Mouse (Mus musculus): ENCODE results near the gene Mtch2.
"Not testable (repeated sequence)": the region's sequence is repeated elsewhere in the genome, so short reads cannot be mapped to it uniquely, and the experiment has no call there.

Gene Mtch2

DNA sequence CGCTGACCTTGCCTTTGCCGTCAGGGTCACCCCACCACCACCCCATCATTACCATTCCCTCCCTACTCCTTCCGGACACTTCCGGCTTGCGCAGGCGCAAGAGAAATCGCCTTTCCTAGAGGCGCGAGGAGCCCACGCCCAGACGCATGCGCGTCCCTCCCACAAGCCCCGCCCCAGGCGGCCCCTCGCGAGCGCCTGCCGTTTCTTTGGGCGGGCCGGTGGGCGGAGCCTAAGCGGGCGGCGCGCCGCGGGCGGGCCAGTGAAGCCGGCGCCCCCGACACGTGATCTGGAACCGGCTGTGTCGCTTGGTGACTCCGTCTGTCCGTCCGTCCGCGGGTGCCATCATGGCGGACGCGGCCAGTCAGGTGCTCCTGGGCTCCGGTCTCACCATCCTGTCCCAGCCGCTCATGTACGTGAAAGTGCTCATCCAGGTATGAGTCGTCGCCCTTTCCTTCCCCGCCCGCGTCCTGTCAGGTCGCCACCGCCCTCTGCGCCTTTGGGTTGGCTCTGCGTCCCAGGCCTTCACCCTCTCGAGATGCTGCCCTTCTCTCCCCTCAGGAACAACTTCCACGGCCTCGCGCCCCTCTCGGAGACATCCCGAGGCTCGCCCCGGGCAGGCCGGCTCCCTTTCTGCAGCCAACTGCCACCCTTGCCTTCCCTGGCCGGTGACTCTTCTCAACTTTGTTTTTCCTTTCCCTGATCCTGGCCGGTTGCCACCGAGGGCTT lies at the start of gene Mtch2:
TSS of gene Mtch2 (plus strand) at position 201 of the 726 bp plus-strand sequence.
- DNase-seq (ENCODE audit: low read depth, low spot score), result peak; percentile 97

DNA sequence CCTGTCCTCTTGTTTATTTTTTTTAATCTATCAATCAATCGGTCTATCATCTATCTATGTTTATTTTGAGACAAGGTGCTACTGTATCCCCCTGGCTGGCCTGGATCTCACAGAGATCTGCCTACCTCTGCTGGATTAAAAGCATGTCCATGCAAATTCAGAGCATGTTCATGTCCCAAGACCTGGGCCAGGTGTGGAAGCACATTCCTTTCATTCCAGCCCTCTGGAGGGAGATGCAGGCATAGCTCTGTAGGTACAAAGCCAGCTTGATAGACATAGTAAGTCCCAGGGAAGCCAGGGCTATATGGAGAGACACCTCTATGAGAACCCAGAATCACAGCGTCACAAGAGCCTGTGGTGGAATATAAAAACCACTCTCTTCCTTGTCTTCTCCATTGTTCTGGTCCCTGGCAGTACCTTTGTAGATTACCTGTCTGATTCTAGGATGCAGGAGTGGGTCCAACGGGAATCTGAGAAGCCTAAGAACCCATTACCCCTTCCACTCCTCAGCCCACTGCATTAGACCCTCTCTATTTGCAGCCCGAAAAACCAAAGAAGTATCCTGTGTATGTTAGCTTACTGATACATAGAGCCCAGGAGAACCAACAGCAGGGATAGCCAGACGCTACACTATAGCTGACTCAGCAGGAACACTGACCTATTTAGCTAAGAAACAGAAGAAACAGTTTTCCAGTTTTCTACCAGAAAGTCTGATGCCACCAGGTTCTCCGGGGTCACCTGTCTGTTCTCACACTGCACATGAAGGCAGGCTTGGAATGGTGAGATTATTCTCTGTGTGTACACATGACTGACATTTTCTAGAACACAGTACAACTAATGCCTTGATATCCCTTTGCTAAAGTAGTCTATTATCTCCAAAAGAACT lies 38.5 kb upstream of the Mtch2 start:
- no peak for DNase-seq (ENCODE audit: low read depth, low spot score)

DNA sequence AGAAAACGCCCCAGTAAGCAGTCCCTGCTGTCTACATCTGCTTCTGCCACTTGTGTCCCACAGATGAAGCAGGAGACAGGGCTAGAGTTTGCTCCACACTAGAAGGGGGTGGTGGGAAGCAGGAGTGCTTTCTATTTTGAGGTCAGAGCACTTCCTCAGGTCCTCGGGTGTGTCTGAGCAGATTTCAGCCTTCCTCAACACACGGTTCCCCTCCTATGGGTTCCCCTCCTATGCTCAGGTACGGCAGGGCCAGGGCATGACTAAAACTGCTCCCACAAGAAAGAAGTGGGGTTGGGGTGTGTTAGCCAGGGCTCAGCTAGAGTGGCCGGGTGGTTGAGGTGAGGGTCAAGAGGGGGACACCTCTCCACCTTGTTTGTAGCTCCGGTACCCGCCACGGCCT lies 36.2 kb upstream of the Mtch2 start:
- DNase-seq (ENCODE audit: low read depth, low spot score), result no peak

DNA sequence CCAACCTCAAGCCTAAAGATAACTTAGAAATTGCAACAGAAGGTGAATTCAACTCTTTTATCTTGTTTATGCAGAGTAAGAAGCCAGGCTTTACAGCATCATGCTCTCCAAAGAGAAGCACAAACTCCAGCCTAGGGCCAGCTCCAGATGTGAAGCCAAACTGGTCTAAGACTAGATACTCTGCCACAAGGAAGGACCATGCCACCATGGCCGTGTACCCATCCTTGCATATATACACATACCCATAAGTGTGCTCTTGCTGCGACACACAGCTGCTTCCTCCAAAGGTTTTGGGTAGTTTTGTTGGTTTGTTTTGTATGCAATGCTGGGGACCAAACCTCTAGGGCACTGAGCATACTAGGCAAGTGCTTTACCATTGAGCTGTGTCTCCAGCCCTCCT lies 31.7 kb upstream of the Mtch2 start:
- DNase-seq (ENCODE audit: low read depth, low spot score), result no peak

- no peak for DNase-seq (ENCODE audit: low read depth, low spot score)
These were observed 30.8 kb upstream of the Mtch2 start for GRCm38 (mm10) chr2:90816144-90816543.

- no peak for DNase-seq (ENCODE audit: low read depth, low spot score)
These were observed 28.2 kb upstream of the Mtch2 start for GRCm38 (mm10) chr2:90818710-90819109.

DNA sequence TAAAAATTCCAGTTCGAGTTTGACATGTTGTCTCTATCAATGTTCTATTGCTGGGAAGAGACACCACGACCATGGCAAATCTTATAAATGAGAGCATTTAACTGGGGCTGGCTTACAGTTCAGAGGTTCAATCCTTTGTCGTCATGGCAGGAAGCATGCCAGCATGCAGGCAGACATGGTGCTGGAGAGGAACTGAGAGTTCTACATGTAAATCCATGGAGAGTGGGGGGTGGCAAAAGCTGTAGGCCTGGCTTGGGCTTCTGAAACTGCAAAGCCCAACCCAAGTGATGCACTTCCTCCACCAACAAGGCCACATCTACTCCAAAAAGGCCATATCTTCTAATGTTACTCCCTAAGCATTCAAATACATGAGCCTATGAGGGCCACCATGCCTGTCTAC lies 26.1 kb upstream of the Mtch2 start:
- no peak for DNase-seq (ENCODE audit: low read depth, low spot score)

- no peak for DNase-seq (ENCODE audit: low read depth, low spot score)
These were observed 24.0 kb upstream of the Mtch2 start for GRCm38 (mm10) chr2:90822978-90823377.

- no peak for DNase-seq (ENCODE audit: low read depth, low spot score)
These were observed 23.2 kb upstream of the Mtch2 start for GRCm38 (mm10) chr2:90823781-90824180.

DNA sequence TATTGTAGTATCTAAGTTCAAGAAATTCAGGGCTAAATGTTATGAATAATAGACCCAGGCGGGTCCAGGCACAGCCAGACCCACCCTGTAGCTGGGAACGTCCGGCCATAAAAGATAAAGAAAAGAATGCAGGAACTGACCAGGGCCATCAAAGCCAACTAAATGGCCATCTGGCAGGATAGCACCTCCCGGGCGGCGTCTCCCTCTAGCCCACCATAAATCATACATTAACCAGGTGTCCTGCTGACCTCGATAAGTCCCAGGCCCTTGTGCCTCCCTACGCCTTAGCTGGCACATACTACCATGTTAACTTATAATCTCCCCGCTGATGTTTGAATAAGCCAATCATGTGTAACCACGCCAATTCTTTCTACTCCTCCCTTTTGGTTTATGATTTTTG lies 22.4 kb upstream of the Mtch2 start:
- not testable (repeated sequence) for DNase-seq (ENCODE audit: low read depth, low spot score)

GRCm38 (mm10) chr2:90825515-90826172 lies 21.3 kb upstream of the Mtch2 start:
- no peak for DNase-seq (ENCODE audit: low read depth, low spot score)

- DNase-seq (ENCODE audit: low read depth, low spot score), result no peak
These were observed 18.2 kb upstream of the Mtch2 start for GRCm38 (mm10) chr2:90828739-90829138.

DNA sequence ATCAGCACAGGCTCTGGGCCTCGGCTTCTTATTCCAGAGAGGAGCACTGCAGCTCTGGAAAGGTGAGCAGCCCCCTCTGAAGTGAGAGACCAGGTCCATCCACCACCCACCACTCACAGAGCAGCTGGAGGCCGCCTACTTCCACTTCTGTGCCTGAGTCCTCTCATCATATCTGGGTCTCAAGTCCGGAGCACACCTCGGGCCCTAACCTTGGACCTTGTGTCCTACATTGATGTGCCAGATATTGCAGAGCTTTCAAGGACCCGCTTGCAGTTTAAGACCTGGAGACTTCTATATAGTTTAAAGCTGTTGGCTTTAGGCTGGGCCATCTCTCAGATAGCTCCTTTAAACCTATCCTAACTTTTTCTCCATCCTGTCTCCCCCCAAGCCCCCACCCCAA lies 13.5 kb upstream of the Mtch2 start:
- DNase-seq (ENCODE audit: low read depth, low spot score), result no peak

- no peak for DNase-seq (ENCODE audit: low read depth, low spot score)
These were observed 8.3 kb upstream of the Mtch2 start for GRCm38 (mm10) chr2:90838621-90839020.

- no peak for DNase-seq (ENCODE audit: low read depth, low spot score)
These were observed 3.3 kb upstream of the Mtch2 start for GRCm38 (mm10) chr2:90843666-90844065.

DNA sequence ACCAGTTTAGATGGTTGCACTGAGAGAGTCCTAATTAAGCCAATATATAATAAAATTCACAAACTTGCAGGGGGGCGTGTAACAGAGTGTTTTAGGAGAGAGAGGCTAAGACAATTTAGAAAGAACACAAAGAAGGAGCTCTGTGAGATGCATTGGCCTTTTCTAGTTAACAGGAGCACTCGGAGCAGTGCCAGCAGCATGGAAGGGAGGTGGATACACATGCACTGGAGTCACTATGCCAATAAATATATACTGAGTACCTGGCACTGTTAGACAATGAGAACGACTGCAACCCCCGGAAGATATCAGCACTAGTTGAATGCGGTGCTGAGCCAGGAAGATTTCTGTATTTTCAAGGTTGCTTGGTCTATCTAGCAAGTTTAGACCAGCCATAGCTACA lies 2.7 kb upstream of the Mtch2 start:
- no peak for DNase-seq (ENCODE audit: low read depth, low spot score)

GRCm38 (mm10) chr2:90845234-90845633 lies 1.7 kb upstream of the Mtch2 start:
- no peak for DNase-seq (ENCODE audit: low read depth, low spot score)

GRCm38 (mm10) chr2:90846171-90846570 lies 784 bp upstream of the Mtch2 start:
- no peak for DNase-seq (ENCODE audit: low read depth, low spot score)

- no peak for DNase-seq (ENCODE audit: low read depth, low spot score)
These were observed 379 bp upstream of the Mtch2 start for GRCm38 (mm10) chr2:90846597-90846954.

GRCm38 (mm10) chr2:90847681-90848050 lies 711 bp downstream of the Mtch2 start:
- no peak for DNase-seq (ENCODE audit: low read depth, low spot score)

DNA sequence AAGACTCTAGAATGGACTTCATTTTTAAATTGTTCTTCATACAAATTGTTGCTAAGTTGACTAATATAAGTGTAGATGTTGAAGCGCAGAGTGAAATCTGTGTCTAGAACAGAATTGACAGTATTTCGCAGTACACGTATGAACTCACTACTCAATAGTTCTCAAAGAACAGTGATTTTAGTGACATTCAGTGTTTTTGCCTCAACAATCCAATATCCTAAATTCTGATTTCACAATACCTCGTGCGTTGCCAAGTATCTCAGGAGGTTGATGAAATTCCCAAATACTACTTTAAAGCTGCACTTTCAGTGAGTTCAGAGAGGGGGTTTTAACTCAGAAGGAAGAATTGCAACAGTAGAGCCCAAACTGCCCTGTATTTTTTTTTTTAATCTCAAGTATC lies 1.4 kb downstream of the Mtch2 start:
- no peak for DNase-seq (ENCODE audit: low read depth, low spot score)

- DNase-seq (ENCODE audit: low read depth, low spot score), result no peak
These were observed 3.4 kb downstream of the Mtch2 start for GRCm38 (mm10) chr2:90850401-90850800.

DNA sequence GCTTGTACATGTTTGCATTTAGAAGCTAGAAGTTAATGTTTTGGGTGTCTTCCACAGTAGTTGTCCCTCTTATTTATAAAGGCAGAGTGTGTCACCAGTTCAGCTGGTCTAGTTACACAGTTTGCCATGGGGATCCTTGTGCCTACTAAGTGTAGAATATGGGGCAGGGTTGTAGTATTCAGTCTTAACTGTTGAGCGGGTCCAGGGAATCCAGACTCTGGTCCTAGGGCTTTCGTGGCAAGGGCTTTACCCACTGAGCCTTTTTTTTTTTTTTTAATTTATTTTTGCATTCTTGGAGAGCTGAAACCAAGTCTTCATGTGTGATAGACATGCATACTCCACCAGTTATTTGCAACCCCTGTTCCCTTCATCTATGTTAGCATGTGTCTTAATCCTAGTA lies 14.5 kb downstream of the Mtch2 start:
- DNase-seq (ENCODE audit: low read depth, low spot score), result no peak

Data from forelimb bud, embryonic 11.5 days (tissue).